Mouse (Mus musculus) kidney, postnatal 36 days (tissue): ENCODE results near the gene Slc25a21.
A peak's percentile ranks its signal among the peaks of the same experiment; 100 is the strongest.

Source experiments
- DNase-seq, 2 experiments: peaks; one replicate each; pipeline ENCODE4 v3.0.0; 2021 to 2022; ENCODE audit warnings: mixed read lengths in 2 of 2

Slc25a21 gene

GRCm38 (mm10) chr12:56689331-56689730 is 507.9 kb downstream of the Slc25a21 start:
- no peak for DNase-seq

GRCm38 (mm10) chr12:56688920-56689319 is 508.4 kb downstream of the Slc25a21 start:
- no peak for DNase-seq

GRCm38 (mm10) chr12:56688482-56688840 is 508.8 kb downstream of the Slc25a21 start:
- DNase-seq = no peak

- DNase-seq = no peak
Measured at GRCm38 (mm10) chr12:56687640-56688481, 509.4 kb downstream of the Slc25a21 start.

- peak; percentile 25 to 74 for DNase-seq
Measured at GRCm38 (mm10) chr12:56681096-56681811, 516.0 kb downstream of the Slc25a21 start.

- DNase-seq = no peak
Measured at GRCm38 (mm10) chr12:56677620-56678019, 519.7 kb downstream of the Slc25a21 start.

- peak in 1 of 2 experiments; percentile 72 for DNase-seq
Measured at GRCm38 (mm10) chr12:56674726-56675125, 522.5 kb downstream of the Slc25a21 start.

- DNase-seq = no peak
Measured at GRCm38 (mm10) chr12:56670795-56671194, 526.5 kb downstream of the Slc25a21 start.

GRCm38 (mm10) chr12:56669451-56670122 is 527.7 kb downstream of the Slc25a21 start:
- DNase-seq = no peak
